Mouse (Mus musculus) neural tube, embryonic 13.5 days (tissue): ENCODE measurements at regions not wholly inside any gene's neighbourhood (a gene's known extent, or its start where the extent isn't known, plus 50 kb on each side); places are given as distances from the start of the nearest gene placed in this dataset.

Source experiments
- ATAC-seq: fragments of 200-750 bp; cut with Nextera tagmentation; 2 replicates; pipeline ENCODE4 v1.8.0; 2017; ENCODE audit warnings: low read depth, mild to moderate bottlenecking, moderate TSS enrichment, moderate library complexity
- H3K27ac ChIP-seq: fragments of 300-500 bp; sonication (generic); replicated peaks from 2 replicates; pipeline ENCODE4 v1.5.1; 2015; ENCODE audit warnings: moderate library complexity, mild to moderate bottlenecking, inconsistent platforms
- H3K27me3 ChIP-seq: fragments of 300-500 bp; sonication (generic); 2 replicates; pipeline ENCODE4 v1.6.1; 2015; ENCODE audit warnings: mild to moderate bottlenecking, inconsistent platforms
- H3K36me3 ChIP-seq: fragments of 300-500 bp; sonication (generic); 2 replicates; pipeline ENCODE4 v1.6.1; 2015; ENCODE audit warnings: mild to moderate bottlenecking, inconsistent platforms
- H3K4me1 ChIP-seq: fragments of 300-500 bp; sonication (generic); replicated peaks from 2 replicates; pipeline ENCODE4 v1.6.1; 2015; ENCODE audit warnings: inconsistent platforms
- H3K4me2 ChIP-seq: fragments of 300-500 bp; sonication (generic); 2 replicates; pipeline ENCODE4 v1.6.1; 2015; ENCODE audit warnings: inconsistent platforms, mild to moderate bottlenecking, moderate library complexity
- H3K4me3 ChIP-seq: fragments of 300-500 bp; sonication (generic); 2 replicates; pipeline ENCODE4 v1.5.1; 2015; ENCODE audit warnings: mild to moderate bottlenecking, inconsistent platforms
- H3K9ac ChIP-seq: fragments of 300-500 bp; sonication (generic); 2 replicates; pipeline ENCODE4 v1.6.1; 2015; ENCODE audit warnings: moderate library complexity, mild to moderate bottlenecking, inconsistent platforms
- H3K9me3 ChIP-seq: fragments of 300-500 bp; sonication (generic); 2 replicates; pipeline ENCODE4 v1.6.1; 2016; ENCODE audit warnings: inconsistent platforms
- WGBS: fragments of 180-500 bp; shearing (Covaris S2); methylation state at CpG from one replicate; pipeline ENCODE4 v1.1.7; 2015; 5-methylcytosine and 5-hydroxymethylcytosine counted together

DNA sequence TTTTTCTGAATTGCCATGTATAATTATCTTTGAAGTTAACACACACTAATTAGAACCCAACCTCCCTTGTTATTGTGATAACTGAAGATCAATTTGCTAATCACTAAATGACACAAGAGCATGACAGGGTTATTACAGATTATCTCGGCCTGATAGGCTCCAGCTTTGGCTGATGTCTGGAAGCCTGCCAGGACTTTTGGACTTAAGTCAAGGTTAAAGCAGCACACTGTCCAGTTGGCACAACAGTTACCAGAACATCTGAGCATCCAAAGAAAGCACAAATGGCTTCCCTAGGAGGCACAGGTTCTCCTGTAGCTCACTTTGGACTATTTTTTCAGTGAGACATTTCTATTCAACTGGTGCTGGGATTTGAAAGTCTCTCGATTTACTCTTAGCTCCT, 475.0 kb upstream of the A730009L09Rik start:
- Histone ChIP-seq H3K27ac (no peak overlapping the region), H3K4me2 (no peak overlapping the region), H3K4me3 (no peak overlapping the region), H3K9me3 (no peaks in the 10 kb centered on the region), H3K27me3 (no peaks in the 10 kb centered on the region), H3K36me3 (no peaks in the 10 kb centered on the region), H3K9ac (no peak overlapping the region), H3K4me1 (no peaks in the 10 kb centered on the region)
- no peak for ATAC-seq
- 73% methylated on average over 2 of the region's 2 CpGs for WGBS

DNA sequence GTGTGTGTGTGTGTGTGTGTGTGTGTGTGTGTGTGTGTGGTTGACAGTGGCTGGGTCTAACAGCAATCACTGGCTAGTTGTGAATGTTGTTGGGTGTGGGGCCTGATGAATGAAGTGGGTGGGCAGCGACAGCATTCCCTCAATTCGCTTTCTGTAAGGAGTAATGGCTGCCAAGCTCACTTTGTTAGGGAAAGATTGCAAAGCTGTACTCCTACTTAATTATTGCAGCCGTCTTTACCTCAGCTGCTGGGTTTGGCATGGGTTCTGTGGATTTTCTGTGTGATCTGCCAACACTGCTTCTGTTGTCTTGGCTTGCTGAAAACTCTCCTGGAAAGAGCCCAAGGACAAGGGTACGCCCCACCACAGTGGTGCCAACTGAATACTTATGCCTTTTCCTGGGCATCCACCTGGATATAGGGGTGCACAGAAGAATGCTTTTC, 472.9 kb upstream of the A730009L09Rik start:
- WGBS: 80% methylated on average over 4 of the region's 4 CpGs
- peak; percentile 85 for ATAC-seq
- no peaks in the 10 kb centered on the region for H3K36me3 ChIP-seq
- no peaks in the 10 kb centered on the region for H3K27me3 ChIP-seq
- no peak overlapping the region for H3K9ac ChIP-seq
- H3K4me1 ChIP-seq: no peaks in the 10 kb centered on the region
- no peak overlapping the region for H3K4me2 ChIP-seq
- H3K27ac ChIP-seq: no peak overlapping the region
- H3K4me3 ChIP-seq: no peak overlapping the region
- no peaks in the 10 kb centered on the region for H3K9me3 ChIP-seq

DNA sequence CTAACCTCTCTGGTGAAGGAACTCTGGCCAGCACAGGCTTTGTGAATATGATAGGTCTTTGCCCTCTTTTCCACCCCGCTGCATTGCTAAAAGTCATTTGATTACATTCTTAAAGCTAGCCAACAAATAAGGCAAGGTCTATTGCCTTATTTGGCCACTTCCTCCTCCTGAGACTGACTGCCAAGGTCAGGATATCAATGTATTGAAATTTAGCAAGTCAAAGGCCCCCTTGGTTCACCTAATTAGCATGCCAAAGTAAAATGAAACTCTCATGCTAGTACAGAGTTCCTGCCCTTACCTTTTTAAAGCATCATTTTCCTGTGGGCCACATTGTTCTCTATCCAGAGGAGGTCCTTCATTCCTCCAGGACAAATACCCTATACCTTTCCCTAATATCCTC, 469.6 kb upstream of the A730009L09Rik start:
- no peak overlapping the region for H3K27ac ChIP-seq
- no peak overlapping the region for H3K4me3 ChIP-seq
- no peaks in the 10 kb centered on the region for H3K4me1 ChIP-seq
- H3K4me2 ChIP-seq: no peak overlapping the region
- no peak overlapping the region for H3K9ac ChIP-seq
- H3K9me3 ChIP-seq: no peaks in the 10 kb centered on the region
- no peaks in the 10 kb centered on the region for H3K36me3 ChIP-seq
- no peaks in the 10 kb centered on the region for H3K27me3 ChIP-seq
- WGBS: 75% methylated on average over 1 of the region's 1 CpGs
- no peak for ATAC-seq
